ENCODE assay signal across 22 mouse cellular contexts in the genomic region with DNA sequence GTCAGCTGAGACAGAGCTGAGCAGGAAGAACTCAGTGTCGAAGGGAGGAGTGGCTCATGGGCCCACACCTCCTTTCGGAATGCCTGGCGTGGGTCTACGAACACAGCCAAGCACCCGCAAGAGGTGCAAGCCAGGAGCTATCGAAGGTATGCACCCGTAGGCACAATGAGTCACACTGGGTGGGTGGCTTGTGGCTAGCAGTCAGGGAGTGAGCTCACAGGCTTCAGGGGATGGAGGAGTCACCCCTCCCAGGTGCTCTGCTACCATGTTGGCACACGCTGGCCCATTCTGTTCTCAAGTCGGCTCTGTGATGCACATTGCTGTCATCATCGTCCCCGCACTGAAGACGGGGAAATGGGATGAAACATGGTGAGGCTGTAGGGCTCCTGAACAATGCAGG.
A peak's percentile ranks its signal among the peaks of the same experiment; 100 is the strongest.
DNase-seq lines count a peak whose midpoint lies in the region; ATAC-seq and TF ChIP-seq lines count a peak whose summit lies in the region.
"Had no signal": no experiment of that assay in that cellular context is flagged by ENCODE, and none has a peak within 500 bp of the region (broad histone marks: within the 10 kb centered on the region; RNA-seq: fewer than 3 reads in every experiment).

No protein-coding gene starts in this region.

- 0 out of 2 replicates have a peak, but pooled peaks have one; percentile 17 for ATAC-seq in stomach, embryonic 16.5 days (ENCODE audit: insufficient read depth, low FRiP score)
- ATAC-seq: forebrain, embryonic 15.5 days; hindbrain, embryonic 16.5 days had no signal

- H3K4me3 ChIP-seq in stomach, embryonic 16.5 days (replicated peaks; ENCODE audit: low read length): no peak overlapping the region
- no peak overlapping the region for H3K4me3 ChIP-seq in gastrocnemius, adult 2 months
- H3K4me3 ChIP-seq: embryonic facial prominence, embryonic 13.5 days; forebrain, embryonic 10.5 days; forebrain, embryonic 15.5 days; heart, embryonic 13.5 days; kidney, embryonic 15.5 days; liver, embryonic 15.5 days had no signal

- WGBS in stomach, embryonic 16.5 days: 89% methylated on average over 12 of the region's 12 CpGs

- peak; percentile 58 for DNase-seq in right cerebral cortex, adult 18-20 months
- no peak for DNase-seq in right cerebral cortex, postnatal 4 days
- DNase-seq in 3134 (ENCODE audit: extremely low read depth, insufficient read length, low spot score) (peak; percentile 54), 3T3-L1 (ENCODE audit: low read depth, low spot score) (peak; percentile 51)
- DNase-seq in gastrocnemius, adult 2 months: no peak
- DNase-seq: adrenal gland, postnatal 25 days; cerebellum, adult 18-20 months; gastrocnemius, postnatal 25 days; heart, postnatal 14 days; kidney, adult 18-20 months; lung, postnatal 14 days; thymus, postnatal 14 days had no signal

- H3K36me3 ChIP-seq in stomach, embryonic 16.5 days (ENCODE audit: control insufficient read depth, insufficient read depth, low read length): no peaks in the 10 kb centered on the region
- H3K36me3 ChIP-seq: embryonic facial prominence, embryonic 13.5 days; forebrain, embryonic 10.5 days; forebrain, embryonic 15.5 days; G1E; heart, embryonic 13.5 days; kidney, embryonic 15.5 days; liver, embryonic 15.5 days had no signal

- H3K9me3 ChIP-seq in stomach, embryonic 16.5 days (replicated peaks; ENCODE audit: control insufficient read depth, low read length): no peaks in the 10 kb centered on the region
- H3K9me3 ChIP-seq: embryonic facial prominence, embryonic 13.5 days; forebrain, embryonic 10.5 days; forebrain, embryonic 15.5 days; G1E; heart, embryonic 13.5 days; kidney, embryonic 15.5 days; liver, embryonic 15.5 days had no signal

- no peak overlapping the region for H3K9ac ChIP-seq in stomach, embryonic 16.5 days (ENCODE audit: low read length)
- H3K9ac ChIP-seq: embryonic facial prominence, embryonic 13.5 days; forebrain, embryonic 15.5 days; heart, embryonic 13.5 days; kidney, embryonic 15.5 days; liver, embryonic 15.5 days; lung, embryonic 14.5 days had no signal

- no peaks in the 10 kb centered on the region for H3K27me3 ChIP-seq in stomach, embryonic 16.5 days (ENCODE audit: control insufficient read depth, insufficient read depth, low read length)

- TF ChIP-seq CTCF in gastrocnemius, adult 2 months (IDR thresholded peaks at IDR 0.05): no peak

- no peaks in the 10 kb centered on the region; the same call in 1 of the 2 replicates for H3K4me1 ChIP-seq in stomach, embryonic 16.5 days (ENCODE audit: control insufficient read depth, insufficient read depth, low read length)
- H3K4me1 ChIP-seq: heart, embryonic 13.5 days; kidney, embryonic 15.5 days; liver, embryonic 15.5 days had no signal

- no peak overlapping the region for H3K27ac ChIP-seq in stomach, embryonic 16.5 days (ENCODE audit: low read length)
- no peak overlapping the region for H3K27ac ChIP-seq in gastrocnemius, adult 2 months
- H3K27ac ChIP-seq: embryonic facial prominence, embryonic 13.5 days; forebrain, embryonic 10.5 days; forebrain, embryonic 15.5 days; heart, embryonic 13.5 days; kidney, embryonic 15.5 days; liver, embryonic 15.5 days had no signal

- intact Hi-C loops in gastrocnemius, adult 2 months (cut with DNase I): no loop called here

- no peak overlapping the region for H3K4me2 ChIP-seq in stomach, embryonic 16.5 days (ENCODE audit: low read depth, low read length)
- H3K4me2 ChIP-seq: embryonic facial prominence, embryonic 13.5 days; forebrain, embryonic 15.5 days; heart, embryonic 13.5 days; kidney, embryonic 15.5 days; liver, embryonic 15.5 days; lung, embryonic 14.5 days had no signal

Comparison
In these comparisons a context has a peak if more than half of its experiments do, and no peak if none do; other contexts are left out.
1. DNase-seq: peak in right cerebral cortex, adult 18-20 months (single experiment), 3134 (single experiment) and 3T3-L1 (single experiment); none in right cerebral cortex, postnatal 4 days (single experiment) and gastrocnemius, adult 2 months (single experiment).